Mouse (Mus musculus): ENCODE results near the gene Sptlc3.
A peak's percentile ranks its signal among the peaks of the same experiment; 100 is the strongest.

The Sptlc3 gene

GRCm38 (mm10) chr2:139637861-139638260 is 144.1 kb downstream of the Sptlc3 start:
- no peak for DNase-seq (ENCODE audit: low spot score)

- DNase-seq (ENCODE audit: low spot score): no peak
These were observed 148.2 kb downstream of the Sptlc3 start for GRCm38 (mm10) chr2:139641757-139642385.

- DNase-seq (ENCODE audit: low spot score): no peak
These were observed 155.8 kb downstream of the Sptlc3 start for GRCm38 (mm10) chr2:139649518-139649917.

- no peak for DNase-seq (ENCODE audit: low spot score)
These were observed 163.0 kb downstream of the Sptlc3 start for GRCm38 (mm10) chr2:139656750-139657149.

- no peak for DNase-seq (ENCODE audit: low spot score)
These were observed 178.1 kb downstream of the Sptlc3 start for GRCm38 (mm10) chr2:139671838-139672237.

- DNase-seq (ENCODE audit: low spot score): no peak
These were observed 178.7 kb downstream of the Sptlc3 start for GRCm38 (mm10) chr2:139672371-139672770.

- peak; percentile 38 for DNase-seq (ENCODE audit: low spot score)
These were observed 183.5 kb downstream of the Sptlc3 start for GRCm38 (mm10) chr2:139677065-139677762.

- DNase-seq (ENCODE audit: low spot score): peak; percentile 57
These were observed 184.1 kb downstream of the Sptlc3 start, which contains the start of gene Ism1 for GRCm38 (mm10) chr2:139677809-139678274. Ism1 (plus strand) TSS chr2:139678178.

GRCm38 (mm10) chr2:139678275-139679140 is 184.8 kb downstream of the Sptlc3 start:
- DNase-seq (ENCODE audit: low spot score): peak; percentile 63

- DNase-seq (ENCODE audit: low spot score): no peak
These were observed 188.8 kb downstream of the Sptlc3 start for GRCm38 (mm10) chr2:139682540-139682939.

Measured in yolk sac, embryonic 10.5 days (tissue).